Mouse (Mus musculus) testis, adult 2 months (tissue): ENCODE measurements around the gene Gm10273. TPM values are rescaled to one million over a fixed set of nuclear protein-coding genes. Genes with fewer than 3 reads are reported as not detected.
"Not testable (repeated sequence)": the region's sequence is repeated elsewhere in the genome, so short reads cannot be mapped to it uniquely, and the experiment has no call there.

Experiments
- H3K27ac ChIP-seq: fragments of 200-500 bp; 2 replicates; pipeline ENCODE4 v1.5.1; 2012; ENCODE audit warnings: low read depth, low read length; ENCODE audit not compliant: control insufficient read depth, insufficient read depth
- H3K27me3 ChIP-seq: fragments of 200-500 bp; 2 replicates; pipeline ENCODE4 v1.6.1; 2012; ENCODE audit warnings: mild to moderate bottlenecking, low read length, moderate library complexity; ENCODE audit not compliant: control insufficient read depth, insufficient read depth
- H3K36me3 ChIP-seq: fragments of 200-500 bp; 2 replicates; pipeline ENCODE4 v1.6.1; 2012; ENCODE audit warnings: mild to moderate bottlenecking, low read length; ENCODE audit not compliant: control insufficient read depth, insufficient read depth
- H3K4me1 ChIP-seq: fragments of 200-500 bp; 2 replicates; pipeline ENCODE4 v1.6.1; 2012; ENCODE audit warnings: low read length; ENCODE audit not compliant: control insufficient read depth, insufficient read depth
- H3K4me3 ChIP-seq: fragments of 200-500 bp; 2 replicates; pipeline ENCODE4 v1.5.1; 2012; ENCODE audit warnings: low read depth, mild to moderate bottlenecking, low read length, moderate library complexity, mixed read lengths; ENCODE audit not compliant: control insufficient read depth
- CTCF ChIP-seq: fragments of 200-500 bp; IDR thresholded peaks from 2 replicates; pipeline ENCODE4 v1.5.1; 2012; ENCODE audit warnings: low read depth, mild to moderate bottlenecking, inconsistent platforms, low read length, moderate library complexity; ENCODE audit not compliant: control insufficient read depth, insufficient read depth, insufficient replicate concordance
- POLR2A ChIP-seq: fragments of 200-500 bp; IDR thresholded peaks from 2 replicates; pipeline ENCODE4 v1.6.1; 2012; ENCODE audit warnings: low read depth, mild to moderate bottlenecking, inconsistent platforms, low read length, moderate library complexity; ENCODE audit not compliant: control insufficient read depth
- polyA plus RNA-seq: library from polyadenylated mRNA; depleted of rRNA; stranded (reverse); fragments of >200 nt; gene quantifications from 2 replicates; pipeline ENCODE4 v1.2.3, GENCODE M21; 2012

The Gm10273 gene
- polyA plus RNA-seq, 1 experiment, result 6.3 TPM

- H3K4me3 ChIP-seq, result no peak overlapping the region
- H3K27me3 ChIP-seq, result no peaks in the 10 kb centered on the region
- H3K36me3 ChIP-seq, result no peaks in the 10 kb centered on the region
- TF ChIP-seq POLR2A (no peak), CTCF (no peak)
- H3K4me1 ChIP-seq, result no peaks in the 10 kb centered on the region
- no peak overlapping the region for H3K27ac ChIP-seq
Measured at GRCm38 (mm10) chr10:59377906-59378305, 17.5 kb upstream of the Gm10273 start.

- no peaks in the 10 kb centered on the region for H3K27me3 ChIP-seq
- H3K27ac ChIP-seq, result no peak overlapping the region
- no peaks in the 10 kb centered on the region for H3K36me3 ChIP-seq
- TF ChIP-seq POLR2A (no peak), CTCF (peak; percentile 53; the same call in 1 of the 2 replicates)
- H3K4me3 ChIP-seq, result no peak overlapping the region
- H3K4me1 ChIP-seq, result no peaks in the 10 kb centered on the region
Measured at GRCm38 (mm10) chr10:59378728-59379127, 16.7 kb upstream of the Gm10273 start.

- Histone ChIP-seq H3K27me3 (no peaks in the 10 kb centered on the region), H3K4me1 (no peaks in the 10 kb centered on the region), H3K4me3 (no peak overlapping the region), H3K27ac (no peak overlapping the region), H3K36me3 (no peaks in the 10 kb centered on the region)
- TF ChIP-seq POLR2A, result no peak
- no peak for TF ChIP-seq CTCF
Measured at GRCm38 (mm10) chr10:59379927-59380326, 15.5 kb upstream of the Gm10273 start.

- Histone ChIP-seq H3K36me3 (no peaks in the 10 kb centered on the region), H3K27me3 (no peaks in the 10 kb centered on the region), H3K4me1 (no peaks in the 10 kb centered on the region), H3K27ac (no peak overlapping the region), H3K4me3 (no peak overlapping the region)
- TF ChIP-seq POLR2A, result no peak
- no peak for TF ChIP-seq CTCF
Measured at GRCm38 (mm10) chr10:59380411-59380821, 15.0 kb upstream of the Gm10273 start.

- not testable (repeated sequence) for H3K27me3 ChIP-seq, H3K27ac ChIP-seq
Measured at GRCm38 (mm10) chr10:59381563-59381962, 13.9 kb upstream of the Gm10273 start.

GRCm38 (mm10) chr10:59386951-59387350, 8.5 kb upstream of the Gm10273 start:
- Histone ChIP-seq H3K4me1 (no peaks in the 10 kb centered on the region), H3K27ac (no peak overlapping the region), H3K4me3 (no peak overlapping the region), H3K27me3 (no peaks in the 10 kb centered on the region), H3K36me3 (no peaks in the 10 kb centered on the region)
- TF ChIP-seq CTCF (no peak), POLR2A (no peak)

More at GRCm38 (mm10) chr10:59381563-59381962, 13.9 kb upstream of the Gm10273 start:
- H3K4me1 ChIP-seq, H3K4me3 ChIP-seq, H3K36me3 ChIP-seq: not testable (repeated sequence)

- Histone ChIP-seq H3K4me1 (no peaks in the 10 kb centered on the region), H3K27me3 (no peaks in the 10 kb centered on the region), H3K27ac (no peak overlapping the region), H3K4me3 (no peak overlapping the region), H3K36me3 (no peaks in the 10 kb centered on the region)
- TF ChIP-seq CTCF, result no peak
- TF ChIP-seq POLR2A, result no peak
Measured at GRCm38 (mm10) chr10:59389652-59390051, 5.8 kb upstream of the Gm10273 start.

- H3K27ac ChIP-seq, result no peak overlapping the region
- no peak overlapping the region for H3K4me3 ChIP-seq
- H3K4me1 ChIP-seq, result no peaks in the 10 kb centered on the region
- no peaks in the 10 kb centered on the region for H3K36me3 ChIP-seq
- no peaks in the 10 kb centered on the region for H3K27me3 ChIP-seq
- no peak for TF ChIP-seq CTCF
Measured at GRCm38 (mm10) chr10:59391907-59392306, 3.5 kb upstream of the Gm10273 start.
